Mouse (Mus musculus) hindbrain, embryonic 13.5 days (tissue): ENCODE measurements around the gene Adk. TPM values are rescaled to one million over a fixed set of nuclear protein-coding genes. Genes with fewer than 3 reads are reported as not detected.

Source experiments
- ATAC-seq: fragments of 200-750 bp; cut with Nextera tagmentation; 2 replicates; pipeline ENCODE4 v1.8.0; 2017; ENCODE audit warnings: moderate TSS enrichment; ENCODE audit not compliant: low FRiP score
- H3K27ac ChIP-seq: fragments of 300-500 bp; sonication (generic); 2 replicates; pipeline ENCODE4 v1.5.1; 2015; ENCODE audit warnings: inconsistent platforms, mild to moderate bottlenecking, moderate library complexity
- H3K27me3 ChIP-seq: fragments of 300-500 bp; sonication (generic); 2 replicates; pipeline ENCODE4 v1.6.1; 2015; ENCODE audit warnings: mild to moderate bottlenecking, inconsistent platforms
- H3K36me3 ChIP-seq: fragments of 300-500 bp; sonication (generic); 2 replicates; pipeline ENCODE4 v1.6.1; 2015; ENCODE audit warnings: mild to moderate bottlenecking, inconsistent platforms
- H3K4me1 ChIP-seq: fragments of 300-500 bp; sonication (generic); replicated peaks from 2 replicates; pipeline ENCODE4 v1.6.1; 2015; ENCODE audit warnings: inconsistent platforms
- H3K4me2 ChIP-seq: fragments of 300-500 bp; sonication (generic); 2 replicates; pipeline ENCODE4 v1.6.1; 2015; ENCODE audit warnings: inconsistent platforms, mild to moderate bottlenecking, moderate library complexity
- H3K4me3 ChIP-seq: fragments of 300-500 bp; sonication (generic); 2 replicates; pipeline ENCODE4 v1.5.1; 2015; ENCODE audit warnings: mild to moderate bottlenecking, inconsistent platforms
- H3K9ac ChIP-seq: fragments of 300-500 bp; sonication (generic); 2 replicates; pipeline ENCODE4 v1.6.1; 2015; ENCODE audit warnings: mild to moderate bottlenecking, inconsistent platforms
- H3K9me3 ChIP-seq: fragments of 300-500 bp; sonication (generic); 2 replicates; pipeline ENCODE4 v1.6.1; 2016; ENCODE audit warnings: inconsistent platforms
- WGBS: fragments of 180-500 bp; shearing (Covaris S2); methylation state at CpG from one replicate; pipeline ENCODE4 v1.1.7; 2015; 5-methylcytosine and 5-hydroxymethylcytosine counted together
- polyA plus RNA-seq: library from polyadenylated mRNA; unstranded; fragments of >200 nt; fragmentation: Nextera tagmentation; extraction: Ambion mirVana; gene quantifications from 2 replicates; pipeline ENCODE4 v1.2.1, GENCODE M21; 2015

Adk gene
- polyA plus RNA-seq, 1 experiment from 2014 or later = 42.2 TPM

GRCm38 (mm10) chr14:21441772-21442533 lies 389.6 kb downstream of the Adk start:
- no peaks in the 10 kb centered on the region for H3K36me3 ChIP-seq
- no peak for ATAC-seq
- no peak overlapping the region for H3K4me2 ChIP-seq
- 79% methylated on average over 10 of the region's 10 CpGs for WGBS
- no peak overlapping the region for H3K9ac ChIP-seq
- H3K4me1 ChIP-seq = peaks cover 5% of the 10 kb centered on the region; the same call in 1 of the 2 replicates
- H3K4me3 ChIP-seq = no peak overlapping the region
- no peaks in the 10 kb centered on the region for H3K27me3 ChIP-seq
- H3K9me3 ChIP-seq = no peaks in the 10 kb centered on the region
- H3K27ac ChIP-seq = no peak overlapping the region

GRCm38 (mm10) chr14:21452581-21452980 lies 400.2 kb downstream of the Adk start:
- H3K9ac ChIP-seq = no peak overlapping the region
- no peaks in the 10 kb centered on the region for H3K36me3 ChIP-seq
- ATAC-seq = no peak
- H3K4me3 ChIP-seq = no peak overlapping the region
- H3K4me2 ChIP-seq = no peak overlapping the region
- no peaks in the 10 kb centered on the region for H3K9me3 ChIP-seq
- H3K27ac ChIP-seq = no peak overlapping the region
- H3K27me3 ChIP-seq = no peaks in the 10 kb centered on the region
- WGBS = 63% methylated on average over 4 of the region's 4 CpGs
- 0 out of 2 replicates have a peak, but pooled peaks cover 2% of the 10 kb centered on the region for H3K4me1 ChIP-seq

GRCm38 (mm10) chr14:21453896-21454295 lies 401.5 kb downstream of the Adk start:
- no peak overlapping the region for H3K4me3 ChIP-seq
- no peak overlapping the region for H3K4me2 ChIP-seq
- no peaks in the 10 kb centered on the region for H3K9me3 ChIP-seq
- no peak for ATAC-seq
- 83% methylated on average over 2 of the region's 2 CpGs for WGBS
- no peak overlapping the region for H3K27ac ChIP-seq
- no peaks in the 10 kb centered on the region for H3K36me3 ChIP-seq
- no peaks in the 10 kb centered on the region for H3K4me1 ChIP-seq
- H3K27me3 ChIP-seq = no peaks in the 10 kb centered on the region
- no peak overlapping the region for H3K9ac ChIP-seq

GRCm38 (mm10) chr14:21455654-21456350 lies 403.4 kb downstream of the Adk start:
- Histone ChIP-seq H3K4me1 (no peaks in the 10 kb centered on the region), H3K27me3 (no peaks in the 10 kb centered on the region), H3K9ac (no peak overlapping the region), H3K4me3 (no peak overlapping the region), H3K27ac (no peak overlapping the region), H3K36me3 (no peaks in the 10 kb centered on the region), H3K4me2 (no peak overlapping the region), H3K9me3 (no peaks in the 10 kb centered on the region)
- no peak for ATAC-seq
- WGBS = 90% methylated on average over 7 of the region's 7 CpGs

- ATAC-seq = no peak
- Histone ChIP-seq H3K9ac (no peak overlapping the region), H3K4me2 (no peak overlapping the region), H3K27ac (no peak overlapping the region), H3K27me3 (no peaks in the 10 kb centered on the region), H3K4me3 (no peak overlapping the region), H3K9me3 (no peaks in the 10 kb centered on the region), H3K4me1 (no peaks in the 10 kb centered on the region), H3K36me3 (no peaks in the 10 kb centered on the region)
These were observed 404.2 kb downstream of the Adk start for GRCm38 (mm10) chr14:21456526-21456925.

- H3K9ac ChIP-seq = no peak overlapping the region
- H3K4me1 ChIP-seq = no peaks in the 10 kb centered on the region
- 78% methylated on average over 5 of the region's 5 CpGs for WGBS
- no peaks in the 10 kb centered on the region for H3K9me3 ChIP-seq
- H3K36me3 ChIP-seq = no peaks in the 10 kb centered on the region
- H3K27ac ChIP-seq = no peak overlapping the region
- H3K4me2 ChIP-seq = no peak overlapping the region
- no peak for ATAC-seq
- H3K4me3 ChIP-seq = no peak overlapping the region
- H3K27me3 ChIP-seq = no peaks in the 10 kb centered on the region
These were observed 405.5 kb downstream of the Adk start for GRCm38 (mm10) chr14:21457876-21458275.

- 85% methylated on average over 6 of the region's 7 CpGs for WGBS
- Histone ChIP-seq H3K9ac (no peak overlapping the region), H3K9me3 (no peaks in the 10 kb centered on the region), H3K4me1 (no peaks in the 10 kb centered on the region), H3K36me3 (no peaks in the 10 kb centered on the region), H3K4me3 (no peak overlapping the region), H3K4me2 (no peak overlapping the region), H3K27me3 (no peaks in the 10 kb centered on the region), H3K27ac (no peak overlapping the region)
- no peak for ATAC-seq
These were observed 406.3 kb downstream of the Adk start for GRCm38 (mm10) chr14:21458696-21459095.

GRCm38 (mm10) chr14:21459163-21459562 lies 406.8 kb downstream of the Adk start:
- Histone ChIP-seq H3K4me2 (no peak overlapping the region), H3K9me3 (no peaks in the 10 kb centered on the region), H3K27me3 (no peaks in the 10 kb centered on the region), H3K36me3 (no peaks in the 10 kb centered on the region), H3K27ac (no peak overlapping the region), H3K9ac (no peak overlapping the region), H3K4me3 (no peak overlapping the region), H3K4me1 (no peaks in the 10 kb centered on the region)
- WGBS = 88% methylated on average over 4 of the region's 4 CpGs
- no peak for ATAC-seq

- no peak for ATAC-seq
- no peaks in the 10 kb centered on the region for H3K9me3 ChIP-seq
- H3K4me1 ChIP-seq = no peaks in the 10 kb centered on the region
- H3K4me2 ChIP-seq = no peak overlapping the region
- no peak overlapping the region for H3K9ac ChIP-seq
- 96% methylated on average over 3 of the region's 3 CpGs for WGBS
- H3K27ac ChIP-seq = no peak overlapping the region
- no peak overlapping the region for H3K4me3 ChIP-seq
- no peaks in the 10 kb centered on the region for H3K36me3 ChIP-seq
- no peaks in the 10 kb centered on the region for H3K27me3 ChIP-seq
These were observed 410.0 kb downstream of the Adk start for GRCm38 (mm10) chr14:21462398-21462797.

GRCm38 (mm10) chr14:21463117-21463712 lies 410.8 kb downstream of the Adk start:
- Histone ChIP-seq H3K4me3 (no peak overlapping the region), H3K9ac (no peak overlapping the region), H3K36me3 (no peaks in the 10 kb centered on the region), H3K4me1 (no peaks in the 10 kb centered on the region), H3K4me2 (no peak overlapping the region), H3K27me3 (no peaks in the 10 kb centered on the region), H3K27ac (no peak overlapping the region), H3K9me3 (no peaks in the 10 kb centered on the region)
- 96% methylated on average over 9 of the region's 9 CpGs for WGBS
- ATAC-seq = no peak

- 87% methylated on average over 5 of the region's 5 CpGs for WGBS
- Histone ChIP-seq H3K4me2 (no peak overlapping the region), H3K27ac (no peak overlapping the region), H3K36me3 (no peaks in the 10 kb centered on the region), H3K4me3 (no peak overlapping the region), H3K4me1 (no peaks in the 10 kb centered on the region), H3K27me3 (no peaks in the 10 kb centered on the region), H3K9me3 (no peaks in the 10 kb centered on the region), H3K9ac (no peak overlapping the region)
- ATAC-seq = no peak
These were observed 418.0 kb downstream of the Adk start for GRCm38 (mm10) chr14:21470386-21470785.

- 96% methylated on average over 2 of the region's 2 CpGs for WGBS
- Histone ChIP-seq H3K9me3 (no peaks in the 10 kb centered on the region), H3K4me2 (no peak overlapping the region), H3K4me1 (no peaks in the 10 kb centered on the region), H3K27ac (no peak overlapping the region), H3K4me3 (no peak overlapping the region), H3K36me3 (no peaks in the 10 kb centered on the region), H3K9ac (no peak overlapping the region), H3K27me3 (no peaks in the 10 kb centered on the region)
- no peak for ATAC-seq
These were observed 419.6 kb downstream of the Adk start for GRCm38 (mm10) chr14:21471975-21472374.
